8 mouse cellular contexts compared by ENCODE assay signal in genomic region chr14:87417691-87418070, GRCm38 (mm10). TPM values are rescaled to one million over a fixed set of nuclear protein-coding genes. Genes with fewer than 3 reads are reported as not detected.
A peak's percentile ranks its signal among the peaks of the same experiment; 100 is the strongest.
DNase-seq lines count a peak whose midpoint lies in the region; ATAC-seq and TF ChIP-seq lines count a peak whose summit lies in the region.

No protein-coding gene starts in this region.

- no peaks in the 10 kb centered on the region for H3K4me1 ChIP-seq in brown adipose tissue, adult 24 weeks (ENCODE audit: control insufficient read depth, insufficient read depth, insufficient read length, low read length)
- no peaks in the 10 kb centered on the region; the same call in 1 of the 2 replicates for H3K4me1 ChIP-seq in hindbrain, postnatal 0 days (ENCODE audit: insufficient read depth, low read length)

- H3ac ChIP-seq in myocyte (ENCODE audit: control insufficient read depth, insufficient read length) = peak overlapping the region; percentile 99

- peak overlapping the region; percentile 88 for H3K4me2 ChIP-seq in hindbrain, postnatal 0 days (ENCODE audit: low read depth, low read length)
- H3K4me2 ChIP-seq in myocyte (ENCODE audit: low read depth) = peak overlapping the region; percentile 80

- ATAC-seq in hindbrain, postnatal 0 days = no peak
- ATAC-seq in inflammation-experienced regulatory T-cells, adult 6 months = no peak

- no peaks in the 10 kb centered on the region for H3K9me3 ChIP-seq in hindbrain, postnatal 0 days (ENCODE audit: low read length)

- under 1% methylated on average over 3 of the region's 3 CpGs for WGBS in hindbrain, postnatal 0 days

- peak overlapping the region; percentile 83 for H3K27ac ChIP-seq in left cerebral cortex, adult 2 months
- peak overlapping the region; percentile 54 for H3K27ac ChIP-seq in brown adipose tissue, adult 24 weeks (replicated peaks; ENCODE audit: low read depth, low read length)
- H3K27ac ChIP-seq in hindbrain, postnatal 0 days = peak overlapping the region; percentile 99

- TF ChIP-seq CTCF in left cerebral cortex, adult 2 months (IDR thresholded peaks at IDR 0.05) = no peak
- TF ChIP-seq CTCF in hindbrain, postnatal 0 days (IDR thresholded peaks at IDR 0.05; ENCODE audit: low read depth) = no peak

- peaks cover 54% of the 10 kb centered on the region for H3K79me2 ChIP-seq in myocyte (ENCODE audit: control insufficient read depth, insufficient read depth)

- no peak for DNase-seq in left cerebral cortex, adult 2 months (ENCODE audit: extremely low spot score in 1 of 2, low spot score in 2 of 2)
- no peak for DNase-seq in left cerebral cortex, postnatal 14 days (ENCODE audit: low spot score in 2 of 2)
- DNase-seq in hindbrain, postnatal 0 days (ENCODE audit: low spot score) = peak; percentile 31
- no peak for DNase-seq in adrenal gland, postnatal 14 days
- DNase-seq in cerebellum, postnatal 4 days (ENCODE audit: low spot score in 2 of 2) = no peak

- H3K4me3 ChIP-seq in left cerebral cortex, adult 2 months = peak overlapping the region; percentile 93
- peak overlapping the region; percentile 87 for H3K4me3 ChIP-seq in brown adipose tissue, adult 24 weeks (ENCODE audit: insufficient read depth, low read depth, low read length)
- H3K4me3 ChIP-seq in hindbrain, postnatal 0 days (ENCODE audit: low read length) = peak overlapping the region; percentile 90
- H3K4me3 ChIP-seq in myocyte = peak overlapping the region; percentile 48

- no peaks in the 10 kb centered on the region for H3K36me3 ChIP-seq in hindbrain, postnatal 0 days (ENCODE audit: insufficient read depth, low read length)
- no peaks in the 10 kb centered on the region for H3K36me3 ChIP-seq in myocyte (ENCODE audit: control insufficient read depth, insufficient read depth)

- intact Hi-C loops in left cerebral cortex, adult 2 months (cut with DNase I) = loop anchor here (2.0 to 10.0 kb wide), 2 partner anchors 35 to 273 kb away; partner anchors contain the start of gene Diaph3
- intact Hi-C loops in left cerebral cortex, postnatal 14 days (cut with DNase I) = loop anchor here (5.0 kb wide), 1 partner anchor 35 kb away; no protein-coding TSS in a partner anchor

- no peak for TF ChIP-seq POLR2A in myocyte (IDR thresholded peaks at IDR 0.05; ENCODE audit: insufficient read length, low read depth)

- H3K9ac ChIP-seq in hindbrain, postnatal 0 days (replicated peaks; ENCODE audit: low read length) = peak overlapping the region; percentile 87

- no peaks in the 10 kb centered on the region for H3K27me3 ChIP-seq in hindbrain, postnatal 0 days (ENCODE audit: insufficient read depth, low read length)
- no peaks in the 10 kb centered on the region for H3K27me3 ChIP-seq in myocyte (ENCODE audit: control insufficient read depth, insufficient read depth, insufficient read length)

TF ChIP-seq in myocyte, 11 proteins besides CTCF, POLR2A, EP300 and RAD21:
- TF ChIP-seq TCF3 (IDR thresholded peaks at IDR 0.05; ENCODE audit: insufficient read length, low read depth) = no peak
- TF ChIP-seq TCF12 (IDR thresholded peaks at IDR 0.05; ENCODE audit: insufficient read depth, poor library complexity, severe bottlenecking) = no peak
- no peak for TF ChIP-seq MAX (IDR thresholded peaks at IDR 0.05; ENCODE audit: low read depth)
- no peak for TF ChIP-seq CEBPB (IDR thresholded peaks at IDR 0.05; ENCODE audit: insufficient read depth, poor library complexity, severe bottlenecking)

RNA-seq across cellular contexts. Expression of gene Tdrd3, which starts 1.2 kb away (rescaled TPM):
- 10 to 100 TPM; 25.1 to 28.5 TPM for total RNA-seq in left cerebral cortex, adult 2 months (2021)
- total RNA-seq in left cerebral cortex, postnatal 14 days (2021) = 10 to 100 TPM; 23.3 to 23.8 TPM
- 19.1 and 20.4 TPM in 2 replicates for polyA plus RNA-seq in brown adipose tissue, adult 24 weeks (2012; ENCODE audit: insufficient read depth, insufficient read length, missing spikeins)
- 11.6 and 30.6 TPM in 2 replicates for total RNA-seq in hindbrain, postnatal 0 days (2014; rRNA removed)
- polyA plus RNA-seq in hindbrain, postnatal 0 days (2015; fragmentation: Nextera tagmentation; extraction: Ambion mirVana) = 26.4 and 28.5 TPM in 2 replicates
- polyA plus RNA-seq in myocyte (2012; fragmentation: generic; extraction: Trizol) = 5.1 TPM
- 31.6 and 39.8 TPM in 2 replicates for total RNA-seq in adrenal gland, postnatal 14 days (2021)
- 10 to 100 TPM; 16.7 to 25.3 (median 23.7) TPM for polyA plus RNA-seq in inflammation-experienced regulatory T-cells, adult 6 months (2017; shearing (Covaris generic))
